Mouse (Mus musculus): ENCODE measurements around the gene Ankfn1. TPM values are rescaled to one million over a fixed set of nuclear protein-coding genes. Genes with fewer than 3 reads are reported as not detected.

The Ankfn1 gene
- polyA plus RNA-seq, 1 experiment from 2014 or later, result 2.8 TPM

- no peak overlapping the region for H3K9ac ChIP-seq
- no peaks in the 10 kb centered on the region for H3K36me3 ChIP-seq
- no peaks in the 10 kb centered on the region for H3K27me3 ChIP-seq
- WGBS, result 80% methylated on average over 3 of the region's 3 CpGs
- no peak overlapping the region for H3K4me2 ChIP-seq
- H3K4me3 ChIP-seq, result no peak overlapping the region
- no peak overlapping the region for H3K27ac ChIP-seq
- peaks cover 8% of the 10 kb centered on the region; the same call in 1 of the 2 replicates for H3K4me1 ChIP-seq (replicated peaks)
- ATAC-seq (ENCODE audit: low FRiP score), result no peak
- no peaks in the 10 kb centered on the region for H3K9me3 ChIP-seq
Measured at GRCm38 (mm10) chr11:89607270-89607669, 170.2 kb downstream of the Ankfn1 start.

- no peak overlapping the region for H3K9ac ChIP-seq
- H3K36me3 ChIP-seq, result no peaks in the 10 kb centered on the region
- 78% methylated on average over 6 of the region's 6 CpGs for WGBS
- H3K4me2 ChIP-seq, result no peak overlapping the region
- H3K4me3 ChIP-seq, result no peak overlapping the region
- no peaks in the 10 kb centered on the region for H3K9me3 ChIP-seq
- no peak overlapping the region for H3K27ac ChIP-seq
- no peak for ATAC-seq (ENCODE audit: low FRiP score)
- no peaks in the 10 kb centered on the region for H3K27me3 ChIP-seq
- peaks cover 8% of the 10 kb centered on the region; the same call in 1 of the 2 replicates for H3K4me1 ChIP-seq (replicated peaks)
Measured at GRCm38 (mm10) chr11:89606346-89606745, 171.1 kb downstream of the Ankfn1 start.

DNA sequence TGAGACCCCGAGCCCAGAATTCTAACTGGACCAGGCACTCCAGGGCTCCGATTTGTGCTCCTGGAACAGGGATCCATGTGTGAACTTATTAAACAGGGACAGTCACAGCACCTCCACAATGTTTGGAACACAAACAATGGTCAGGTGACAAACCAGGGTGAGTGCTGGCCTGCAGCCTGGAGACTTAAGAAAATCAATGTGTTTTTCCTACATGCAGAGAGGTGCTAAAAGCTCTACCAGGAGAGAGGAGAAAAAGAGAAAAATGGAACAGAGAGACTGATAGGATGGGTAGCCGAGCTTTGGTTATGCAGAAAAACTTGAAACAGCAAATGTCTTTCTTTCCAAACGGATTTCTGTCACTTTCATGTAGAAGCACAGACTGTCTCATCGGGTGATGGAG is 174.5 kb downstream of the Ankfn1 start:
- Histone ChIP-seq H3K4me3 (no peak overlapping the region), H3K36me3 (no peaks in the 10 kb centered on the region), H3K27me3 (no peaks in the 10 kb centered on the region), H3K9me3 (no peaks in the 10 kb centered on the region), H3K4me1 (replicated peaks) (peaks cover 4% of the 10 kb centered on the region; the same call in 1 of the 2 replicates), H3K4me2 (no peak overlapping the region), H3K9ac (no peak overlapping the region), H3K27ac (no peak overlapping the region)
- WGBS, result 85% methylated on average over 5 of the region's 5 CpGs
- ATAC-seq (ENCODE audit: low FRiP score), result no peak

- no peaks in the 10 kb centered on the region for H3K27me3 ChIP-seq
- ATAC-seq (ENCODE audit: low FRiP score), result no peak
- no peak overlapping the region for H3K4me3 ChIP-seq
- no peak overlapping the region for H3K9ac ChIP-seq
- no peak overlapping the region for H3K4me2 ChIP-seq
- H3K4me1 ChIP-seq (replicated peaks), result no peaks in the 10 kb centered on the region
- 86% methylated on average over 8 of the region's 8 CpGs for WGBS
- H3K36me3 ChIP-seq, result no peaks in the 10 kb centered on the region
- H3K9me3 ChIP-seq, result no peaks in the 10 kb centered on the region
- H3K27ac ChIP-seq, result no peak overlapping the region
Measured at GRCm38 (mm10) chr11:89600921-89601515, 176.4 kb downstream of the Ankfn1 start.

- H3K4me2 ChIP-seq, result no peak overlapping the region
- H3K4me3 ChIP-seq, result no peak overlapping the region
- 85% methylated on average over 10 of the region's 10 CpGs for WGBS
- no peaks in the 10 kb centered on the region for H3K9me3 ChIP-seq
- no peak for ATAC-seq (ENCODE audit: low FRiP score)
- H3K4me1 ChIP-seq (replicated peaks), result no peaks in the 10 kb centered on the region
- H3K9ac ChIP-seq, result no peak overlapping the region
- no peak overlapping the region for H3K27ac ChIP-seq
- H3K27me3 ChIP-seq, result no peaks in the 10 kb centered on the region
- H3K36me3 ChIP-seq, result no peaks in the 10 kb centered on the region
Measured at GRCm38 (mm10) chr11:89590273-89590874, 187.1 kb downstream of the Ankfn1 start.

DNA sequence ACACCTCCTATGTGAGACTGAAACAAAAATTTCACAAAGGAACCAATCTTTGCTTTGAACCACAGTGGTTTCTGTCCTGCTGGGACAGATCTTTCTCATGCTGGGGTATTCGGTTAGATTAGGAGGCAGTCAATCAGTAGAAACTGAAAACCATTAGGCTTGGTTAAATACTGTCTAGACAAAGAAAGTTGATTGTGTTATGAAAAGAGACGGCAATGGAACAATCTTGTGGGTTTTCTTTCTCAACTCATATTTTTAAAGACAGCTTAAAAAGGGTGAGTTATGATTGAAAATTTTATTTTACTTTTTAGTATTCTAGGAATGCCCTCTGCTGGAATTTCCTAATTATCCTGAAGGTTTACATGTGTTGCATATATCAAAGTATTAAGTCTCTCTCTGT is 191.1 kb downstream of the Ankfn1 start:
- Histone ChIP-seq H3K36me3 (no peaks in the 10 kb centered on the region), H3K9me3 (no peaks in the 10 kb centered on the region), H3K4me2 (no peak overlapping the region), H3K27ac (no peak overlapping the region), H3K27me3 (no peaks in the 10 kb centered on the region), H3K4me1 (replicated peaks) (no peaks in the 10 kb centered on the region), H3K9ac (no peak overlapping the region), H3K4me3 (no peak overlapping the region)
- no peak for ATAC-seq (ENCODE audit: low FRiP score)
- 53% methylated on average over 2 of the region's 2 CpGs for WGBS

GRCm38 (mm10) chr11:89579826-89580225 is 197.6 kb downstream of the Ankfn1 start:
- H3K36me3 ChIP-seq, result no peaks in the 10 kb centered on the region
- no peak overlapping the region for H3K4me3 ChIP-seq
- 83% methylated on average over 6 of the region's 6 CpGs for WGBS
- ATAC-seq (ENCODE audit: low FRiP score), result no peak
- no peaks in the 10 kb centered on the region for H3K27me3 ChIP-seq
- H3K4me2 ChIP-seq, result no peak overlapping the region
- no peaks in the 10 kb centered on the region for H3K9me3 ChIP-seq
- H3K4me1 ChIP-seq (replicated peaks), result no peaks in the 10 kb centered on the region
- H3K9ac ChIP-seq, result no peak overlapping the region
- no peak overlapping the region for H3K27ac ChIP-seq

DNA sequence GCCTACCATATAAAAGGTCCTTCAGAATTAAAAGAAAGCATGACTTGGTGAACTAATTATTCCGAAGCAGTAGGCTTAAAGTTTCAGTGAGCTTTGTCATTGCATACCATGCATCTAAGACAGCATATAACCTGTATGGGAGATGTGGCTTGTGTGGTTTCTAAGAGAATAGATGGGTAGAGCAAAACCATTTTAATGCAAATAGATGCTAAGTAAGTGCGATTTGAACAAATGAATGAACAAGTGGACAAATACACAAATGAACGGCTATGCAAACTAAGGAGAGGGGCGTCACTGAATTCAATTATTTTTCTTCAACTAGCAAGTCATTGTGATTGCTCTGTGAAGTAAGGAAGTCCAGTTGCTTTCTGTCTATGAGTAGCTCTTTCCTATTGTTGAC is 198.3 kb downstream of the Ankfn1 start:
- H3K27ac ChIP-seq, result no peak overlapping the region
- no peak overlapping the region for H3K4me2 ChIP-seq
- H3K9me3 ChIP-seq, result no peaks in the 10 kb centered on the region
- no peak overlapping the region for H3K4me3 ChIP-seq
- H3K4me1 ChIP-seq (replicated peaks), result no peaks in the 10 kb centered on the region
- no peaks in the 10 kb centered on the region for H3K36me3 ChIP-seq
- no peak overlapping the region for H3K9ac ChIP-seq
- no peaks in the 10 kb centered on the region for H3K27me3 ChIP-seq
- ATAC-seq (ENCODE audit: low FRiP score), result no peak
- 56% methylated on average over 4 of the region's 4 CpGs for WGBS

DNA sequence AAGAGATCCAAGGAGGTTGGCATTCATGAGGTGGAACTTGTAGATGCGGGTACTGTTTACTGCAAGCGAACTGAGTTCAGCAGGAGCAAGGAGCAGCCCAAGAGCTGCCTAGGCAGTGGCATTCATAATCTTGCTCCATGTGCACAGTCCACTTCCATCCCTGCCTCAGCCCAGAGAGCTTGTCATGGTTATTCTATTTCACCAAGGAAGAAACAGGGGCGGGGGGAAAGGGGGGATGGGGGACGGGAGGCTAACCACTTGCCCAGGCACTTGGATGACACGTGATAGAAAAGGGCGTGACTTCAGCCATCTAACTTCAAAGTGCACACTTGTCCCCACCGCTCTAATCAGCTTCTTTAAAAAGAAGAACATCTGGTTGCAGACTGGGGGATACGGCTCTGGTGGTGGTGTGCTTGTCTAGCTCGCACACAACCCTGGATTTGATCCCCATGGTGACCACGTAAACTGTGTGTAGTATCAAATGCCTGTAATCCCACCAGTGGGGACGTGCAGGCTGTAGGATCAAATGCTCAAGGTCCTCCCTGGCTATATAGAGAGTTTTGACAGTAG is 203.1 kb downstream of the Ankfn1 start:
- WGBS, result 80% methylated on average over 11 of the region's 11 CpGs
- H3K4me1 ChIP-seq (replicated peaks), result no peaks in the 10 kb centered on the region
- no peak for ATAC-seq (ENCODE audit: low FRiP score)

DNA sequence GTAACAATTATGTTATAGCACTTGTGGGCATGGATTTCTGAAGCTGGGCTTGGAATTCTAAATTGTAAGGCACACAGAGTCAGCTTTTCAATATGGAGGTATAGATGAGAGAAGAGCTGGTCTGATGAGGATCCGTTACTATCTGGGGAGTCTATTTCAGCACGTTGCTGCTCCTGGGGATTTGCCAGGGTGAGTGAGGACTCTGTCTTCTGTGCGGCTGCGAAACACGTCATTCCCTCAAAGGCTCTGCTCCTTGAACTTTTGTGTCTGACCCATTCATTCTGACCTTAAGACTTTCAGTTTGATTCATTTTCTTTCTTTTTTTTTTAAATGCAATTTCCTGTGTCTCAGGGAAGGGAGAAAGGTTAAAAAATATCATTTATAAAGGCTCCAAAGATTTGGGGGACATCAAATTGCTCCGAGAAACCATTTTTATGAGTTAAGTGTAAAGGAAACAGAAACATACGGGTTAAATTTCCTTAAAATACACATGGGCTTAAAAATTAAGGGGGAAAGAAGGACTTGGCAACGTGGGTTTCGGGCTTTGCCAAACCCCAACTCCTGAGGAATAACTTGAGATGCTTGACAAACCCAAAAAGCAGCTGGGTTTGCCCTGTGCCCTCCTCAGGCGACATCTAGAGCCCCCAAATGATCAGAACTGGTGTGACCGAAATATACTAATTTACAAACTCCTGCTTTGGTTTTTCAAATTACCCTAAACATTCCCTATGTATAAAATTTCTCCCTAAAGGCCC is 207.9 kb downstream of the Ankfn1 start:
- H3K4me3 ChIP-seq, result no peak overlapping the region
- H3K4me1 ChIP-seq (replicated peaks), result no peaks in the 10 kb centered on the region
- H3K4me2 ChIP-seq, result no peak overlapping the region
- 86% methylated on average over 11 of the region's 11 CpGs for WGBS
- H3K9me3 ChIP-seq, result no peaks in the 10 kb centered on the region
- H3K27me3 ChIP-seq, result no peaks in the 10 kb centered on the region
- H3K36me3 ChIP-seq, result no peaks in the 10 kb centered on the region
- H3K27ac ChIP-seq, result no peak overlapping the region
- no peak overlapping the region for H3K9ac ChIP-seq
- no peak for ATAC-seq (ENCODE audit: low FRiP score)

More for the DNA sequence above, 203.1 kb downstream of the Ankfn1 start:
- Histone ChIP-seq H3K9ac (no peak overlapping the region), H3K27ac (no peak overlapping the region), H3K27me3 (no peaks in the 10 kb centered on the region), H3K9me3 (no peaks in the 10 kb centered on the region), H3K4me2 (no peak overlapping the region), H3K36me3 (no peaks in the 10 kb centered on the region), H3K4me3 (no peak overlapping the region)

DNA sequence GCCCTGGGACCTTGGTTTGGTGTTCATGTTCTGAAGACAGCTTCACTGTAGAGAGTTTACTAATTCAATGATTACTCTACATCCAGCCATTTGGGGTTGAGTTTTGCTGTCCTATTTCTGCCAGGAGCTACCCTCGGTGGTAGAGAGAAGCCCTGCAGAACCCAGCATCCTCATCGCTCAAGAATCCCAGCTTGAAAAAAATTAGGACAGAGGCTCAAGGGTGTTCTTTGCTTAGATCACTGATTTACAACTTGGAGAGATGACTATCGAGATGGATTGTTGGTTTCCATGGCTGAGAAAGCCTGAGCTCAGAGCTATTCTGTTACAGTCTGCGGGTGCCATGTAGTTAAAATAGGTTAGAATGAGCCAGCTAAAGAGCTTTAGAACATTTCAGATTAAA is 209.2 kb downstream of the Ankfn1 start:
- no peak overlapping the region for H3K4me3 ChIP-seq
- no peaks in the 10 kb centered on the region for H3K36me3 ChIP-seq
- no peak overlapping the region for H3K27ac ChIP-seq
- 91% methylated on average over 4 of the region's 4 CpGs for WGBS
- H3K4me1 ChIP-seq (replicated peaks), result no peaks in the 10 kb centered on the region
- no peaks in the 10 kb centered on the region for H3K27me3 ChIP-seq
- ATAC-seq (ENCODE audit: low FRiP score), result no peak
- no peaks in the 10 kb centered on the region for H3K9me3 ChIP-seq
- no peak overlapping the region for H3K4me2 ChIP-seq
- no peak overlapping the region for H3K9ac ChIP-seq

DNA sequence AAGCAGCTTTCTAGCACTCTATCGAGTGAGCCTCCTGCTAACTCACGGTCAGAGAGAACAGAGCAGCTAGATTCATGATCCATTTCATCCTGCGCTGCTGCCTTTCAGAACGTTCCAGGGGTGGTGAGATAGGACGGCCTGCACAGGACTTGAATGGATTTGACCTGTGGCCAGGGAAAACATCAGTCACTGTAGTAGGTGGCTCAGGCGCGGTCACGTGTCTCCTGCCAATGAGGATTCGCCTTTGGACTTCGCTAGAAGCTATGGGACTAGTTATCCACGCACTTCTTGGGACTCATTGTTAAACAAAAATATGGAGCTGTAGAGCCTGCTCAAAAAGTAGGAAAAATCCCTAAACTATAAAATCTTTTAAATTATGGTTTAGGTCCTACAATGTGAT is 226.0 kb downstream of the Ankfn1 start:
- 86% methylated on average over 11 of the region's 11 CpGs for WGBS
- no peak overlapping the region for H3K4me2 ChIP-seq
- H3K27ac ChIP-seq, result no peak overlapping the region
- no peak overlapping the region for H3K4me3 ChIP-seq
- H3K4me1 ChIP-seq (replicated peaks), result no peaks in the 10 kb centered on the region
- no peaks in the 10 kb centered on the region for H3K9me3 ChIP-seq
- H3K27me3 ChIP-seq, result no peaks in the 10 kb centered on the region
- H3K36me3 ChIP-seq, result no peaks in the 10 kb centered on the region
- H3K9ac ChIP-seq, result no peak overlapping the region
- no peak for ATAC-seq (ENCODE audit: low FRiP score)

Data from hindbrain, embryonic 13.5 days (tissue).